Mouse (Mus musculus): Measurements from ENCODE around the gene Srp68.

GRCm38 (mm10) chr11:116287351-116287750 lies 13.3 kb upstream of the Srp68 start:
- no peak for TF ChIP-seq CTCF (IDR thresholded peaks at IDR 0.05; ENCODE audit: low read depth)
- no peak for TF ChIP-seq EP300 (IDR thresholded peaks at IDR 0.05; ENCODE audit: low read depth)
